Mouse (Mus musculus): Measurements from ENCODE around the gene Slit3. TPM values are rescaled to one million over a fixed set of nuclear protein-coding genes. Genes with fewer than 3 reads are reported as not detected.

Slit3 gene
- polyA plus RNA-seq, 1 experiment, result 6.4 TPM

DNA sequence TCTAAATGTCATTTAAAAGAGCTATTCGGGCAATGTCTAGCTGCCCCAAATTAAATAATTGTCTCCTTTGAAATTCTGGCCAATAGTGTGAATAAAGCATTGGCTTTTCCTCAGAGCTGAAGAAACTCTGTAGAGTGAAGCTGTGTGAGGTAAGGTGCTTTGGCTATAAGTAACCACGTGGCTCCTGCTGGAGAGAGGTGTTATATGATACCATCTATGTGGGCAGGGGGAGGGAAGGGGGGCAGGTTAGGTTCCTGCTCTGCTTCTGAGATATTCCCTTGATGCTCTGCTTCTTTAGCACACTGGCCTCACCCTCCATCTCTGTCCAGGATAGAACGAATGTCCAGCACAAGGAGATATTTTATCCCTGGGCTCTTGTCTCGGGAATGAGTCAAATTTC, 242.0 kb downstream of the Slit3 start:
- no peaks in the 10 kb centered on the region for H3K27me3 ChIP-seq (ENCODE audit: control insufficient read depth, insufficient read depth, low read length)
- no peak overlapping the region for H3K27ac ChIP-seq (ENCODE audit: control insufficient read depth, insufficient read depth, low read length)
- no peak for TF ChIP-seq CTCF (IDR thresholded peaks at IDR 0.05; ENCODE audit: borderline replicate concordance, control insufficient read depth, extremely low read depth, insufficient read depth, low read length, poor library complexity)
- no peaks in the 10 kb centered on the region for H3K36me3 ChIP-seq (ENCODE audit: control insufficient read depth, insufficient read depth, low read length)
- H3K4me1 ChIP-seq (replicated peaks; ENCODE audit: control insufficient read depth, insufficient read depth, low read length), result no peaks in the 10 kb centered on the region
- 72% methylated on average over 4 of the region's 4 CpGs for WGBS
- no peak for DNase-seq
- H3K4me3 ChIP-seq (ENCODE audit: control insufficient read depth, insufficient read depth, low read length), result no peak overlapping the region

DNA sequence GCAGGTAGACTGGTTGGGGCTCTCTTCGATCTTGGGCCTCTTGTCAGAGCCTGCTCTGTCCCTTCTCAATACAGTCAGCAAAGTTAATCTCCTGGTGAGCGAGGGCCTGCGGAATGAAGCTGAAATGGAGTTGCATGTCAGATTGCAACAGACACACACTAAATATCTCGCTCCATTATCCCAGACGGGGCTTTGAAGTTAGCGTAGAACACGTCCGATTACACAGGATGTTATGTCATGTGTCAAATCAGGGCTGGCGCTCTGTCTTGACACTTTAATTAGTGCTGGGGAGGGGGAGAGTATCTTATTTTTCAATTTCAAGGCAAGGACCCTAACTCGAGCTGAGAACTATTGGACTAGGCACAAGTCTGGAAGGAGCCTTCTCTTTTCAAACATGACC, 243.4 kb downstream of the Slit3 start:
- 91% methylated on average over 10 of the region's 10 CpGs for WGBS
- H3K4me1 ChIP-seq (replicated peaks; ENCODE audit: control insufficient read depth, insufficient read depth, low read length), result no peaks in the 10 kb centered on the region
- H3K36me3 ChIP-seq (ENCODE audit: control insufficient read depth, insufficient read depth, low read length), result no peaks in the 10 kb centered on the region
- no peak overlapping the region for H3K4me3 ChIP-seq (ENCODE audit: control insufficient read depth, insufficient read depth, low read length)
- H3K27ac ChIP-seq (ENCODE audit: control insufficient read depth, insufficient read depth, low read length), result no peak overlapping the region
- no peak for TF ChIP-seq POLR2A (IDR thresholded peaks at IDR 0.05; ENCODE audit: control insufficient read depth, extremely low read depth, insufficient read depth, low read length, poor library complexity)
- no peak for TF ChIP-seq CTCF (IDR thresholded peaks at IDR 0.05; ENCODE audit: borderline replicate concordance, control insufficient read depth, extremely low read depth, insufficient read depth, low read length, poor library complexity)
- no peak for DNase-seq
- H3K27me3 ChIP-seq (ENCODE audit: control insufficient read depth, insufficient read depth, low read length), result no peaks in the 10 kb centered on the region

DNA sequence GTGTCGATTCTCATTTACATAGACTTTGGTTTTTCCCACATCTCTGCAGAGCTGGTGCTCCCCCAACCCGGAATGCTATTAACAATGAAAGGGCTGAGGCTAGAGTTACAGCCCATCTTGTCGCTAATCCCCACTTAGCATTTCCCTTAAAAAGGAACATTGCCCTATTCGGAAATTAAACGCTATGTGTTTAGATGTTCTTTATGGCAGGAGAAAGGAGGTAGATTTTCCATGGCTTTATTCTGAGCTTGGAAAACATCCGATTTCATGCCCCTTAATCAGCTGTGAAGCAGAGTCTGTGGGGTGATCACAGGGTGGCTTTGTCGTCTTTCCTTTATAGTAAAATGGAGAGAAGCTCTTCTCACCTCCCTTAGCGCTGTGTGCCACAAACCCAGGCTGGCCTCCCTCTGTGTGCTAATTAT, 244.5 kb downstream of the Slit3 start:
- H3K36me3 ChIP-seq (ENCODE audit: control insufficient read depth, insufficient read depth, low read length), result no peaks in the 10 kb centered on the region
- DNase-seq, result no peak
- no peaks in the 10 kb centered on the region for H3K4me1 ChIP-seq (replicated peaks; ENCODE audit: control insufficient read depth, insufficient read depth, low read length)
- WGBS, result 51% methylated on average over 8 of the region's 8 CpGs
- no peak overlapping the region for H3K27ac ChIP-seq (ENCODE audit: control insufficient read depth, insufficient read depth, low read length)
- TF ChIP-seq POLR2A (IDR thresholded peaks at IDR 0.05; ENCODE audit: control insufficient read depth, extremely low read depth, insufficient read depth, low read length, poor library complexity), result no peak
- no peak for TF ChIP-seq CTCF (IDR thresholded peaks at IDR 0.05; ENCODE audit: borderline replicate concordance, control insufficient read depth, extremely low read depth, insufficient read depth, low read length, poor library complexity)
- H3K4me3 ChIP-seq (ENCODE audit: control insufficient read depth, insufficient read depth, low read length), result no peak overlapping the region
- H3K27me3 ChIP-seq (ENCODE audit: control insufficient read depth, insufficient read depth, low read length), result no peaks in the 10 kb centered on the region

DNA sequence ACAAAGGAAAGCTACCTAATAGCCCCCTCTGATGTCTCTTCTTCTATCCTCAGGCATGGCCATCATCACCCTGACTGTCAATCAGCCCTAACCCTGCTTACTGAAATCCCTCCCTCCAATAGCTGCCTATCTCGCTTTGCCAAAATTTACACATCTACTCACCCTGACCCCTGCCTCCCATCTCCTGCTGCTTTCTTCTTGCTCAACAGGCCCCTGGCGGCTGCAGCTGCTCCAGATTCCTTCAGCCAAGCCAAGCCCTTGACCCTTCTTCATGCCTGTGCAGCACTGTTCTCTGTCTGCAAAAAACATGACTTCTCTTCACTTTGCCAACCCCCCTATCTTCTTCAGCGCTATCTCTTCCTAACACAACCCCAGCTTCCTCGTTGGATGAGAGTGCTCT, 245.6 kb downstream of the Slit3 start:
- Histone ChIP-seq H3K27me3 (ENCODE audit: control insufficient read depth, insufficient read depth, low read length) (no peaks in the 10 kb centered on the region), H3K36me3 (ENCODE audit: control insufficient read depth, insufficient read depth, low read length) (no peaks in the 10 kb centered on the region), H3K4me3 (ENCODE audit: control insufficient read depth, insufficient read depth, low read length) (no peak overlapping the region), H3K27ac (ENCODE audit: control insufficient read depth, insufficient read depth, low read length) (no peak overlapping the region), H3K4me1 (replicated peaks; ENCODE audit: control insufficient read depth, insufficient read depth, low read length) (no peaks in the 10 kb centered on the region)
- no peak for DNase-seq
- TF ChIP-seq CTCF (IDR thresholded peaks at IDR 0.05; ENCODE audit: borderline replicate concordance, control insufficient read depth, extremely low read depth, insufficient read depth, low read length, poor library complexity) (no peak), POLR2A (IDR thresholded peaks at IDR 0.05; ENCODE audit: control insufficient read depth, extremely low read depth, insufficient read depth, low read length, poor library complexity) (no peak)
- WGBS, result 86% methylated on average over 4 of the region's 4 CpGs

DNA sequence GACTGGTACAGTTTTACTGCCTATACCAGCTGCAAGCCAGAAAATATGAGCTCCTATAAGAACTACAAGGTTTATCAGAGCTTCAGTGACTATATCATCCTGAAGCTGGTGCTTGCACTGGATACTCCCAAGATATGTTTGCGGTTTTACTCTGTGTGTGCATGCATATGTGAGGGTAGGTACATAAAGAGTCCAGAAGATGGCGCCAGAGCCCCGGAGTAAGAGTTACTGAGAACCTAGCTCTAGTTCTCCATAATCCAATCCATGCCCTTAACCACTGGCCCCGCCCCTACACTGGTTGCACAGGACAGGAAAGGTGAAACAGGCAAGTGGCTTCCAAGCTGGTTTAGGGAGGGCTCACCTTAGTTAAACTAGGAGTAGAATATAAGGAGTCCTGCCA, 246.2 kb downstream of the Slit3 start:
- H3K27ac ChIP-seq (ENCODE audit: control insufficient read depth, insufficient read depth, low read length), result no peak overlapping the region
- H3K36me3 ChIP-seq (ENCODE audit: control insufficient read depth, insufficient read depth, low read length), result no peaks in the 10 kb centered on the region
- no peaks in the 10 kb centered on the region for H3K4me1 ChIP-seq (replicated peaks; ENCODE audit: control insufficient read depth, insufficient read depth, low read length)
- no peak overlapping the region for H3K4me3 ChIP-seq (ENCODE audit: control insufficient read depth, insufficient read depth, low read length)
- DNase-seq, result no peak
- TF ChIP-seq POLR2A (IDR thresholded peaks at IDR 0.05; ENCODE audit: control insufficient read depth, extremely low read depth, insufficient read depth, low read length, poor library complexity) (no peak), CTCF (IDR thresholded peaks at IDR 0.05; ENCODE audit: borderline replicate concordance, control insufficient read depth, extremely low read depth, insufficient read depth, low read length, poor library complexity) (no peak)
- WGBS, result 94% methylated on average over 4 of the region's 4 CpGs
- no peaks in the 10 kb centered on the region for H3K27me3 ChIP-seq (ENCODE audit: control insufficient read depth, insufficient read depth, low read length)

DNA sequence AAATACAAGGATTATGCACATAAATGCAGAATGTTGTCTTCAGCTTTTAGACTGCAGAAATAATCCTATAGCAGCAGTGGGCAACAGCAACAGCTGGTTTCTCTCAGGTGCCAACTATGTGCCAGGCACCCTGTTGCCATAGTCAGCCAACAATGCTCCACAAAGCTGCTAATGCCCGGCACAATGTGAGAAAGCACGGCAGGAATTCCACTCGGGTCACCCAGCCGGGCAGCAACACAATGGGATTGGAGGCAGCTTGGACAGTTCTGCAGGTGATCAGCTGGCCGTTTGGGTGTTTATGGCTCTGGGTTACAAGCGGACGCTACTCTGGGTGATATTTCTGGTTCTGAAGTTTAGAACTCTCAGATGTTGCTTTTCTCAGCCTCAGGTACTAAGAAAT, 248.9 kb downstream of the Slit3 start:
- Histone ChIP-seq H3K27me3 (ENCODE audit: control insufficient read depth, insufficient read depth, low read length) (no peaks in the 10 kb centered on the region), H3K27ac (ENCODE audit: control insufficient read depth, insufficient read depth, low read length) (no peak overlapping the region), H3K4me3 (ENCODE audit: control insufficient read depth, insufficient read depth, low read length) (no peak overlapping the region), H3K36me3 (ENCODE audit: control insufficient read depth, insufficient read depth, low read length) (no peaks in the 10 kb centered on the region), H3K4me1 (replicated peaks; ENCODE audit: control insufficient read depth, insufficient read depth, low read length) (no peaks in the 10 kb centered on the region)
- no peak for TF ChIP-seq POLR2A (IDR thresholded peaks at IDR 0.05; ENCODE audit: control insufficient read depth, extremely low read depth, insufficient read depth, low read length, poor library complexity)
- TF ChIP-seq CTCF (IDR thresholded peaks at IDR 0.05; ENCODE audit: borderline replicate concordance, control insufficient read depth, extremely low read depth, insufficient read depth, low read length, poor library complexity), result no peak
- no peak for DNase-seq
- WGBS, result 62% methylated on average over 7 of the region's 7 CpGs

DNA sequence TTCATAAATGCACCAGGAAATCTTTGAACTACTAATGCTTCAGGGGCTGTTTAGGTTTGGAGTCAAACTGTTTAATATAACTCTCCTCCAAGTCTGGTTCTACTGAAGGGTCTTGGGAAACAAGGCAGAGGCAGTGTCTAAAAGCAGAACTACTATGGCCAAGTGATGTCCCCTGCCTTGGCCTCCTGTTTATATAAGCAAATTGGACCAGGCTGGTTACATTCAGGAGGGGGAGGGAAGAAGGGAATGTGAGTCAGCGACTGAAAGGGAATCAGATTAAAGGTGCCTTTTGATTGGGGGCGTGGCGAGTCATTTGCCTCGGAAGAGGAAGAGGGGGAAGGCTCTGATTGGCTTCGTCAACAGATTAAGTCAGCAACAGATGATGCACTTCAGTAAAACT, 249.7 kb downstream of the Slit3 start:
- Histone ChIP-seq H3K4me1 (replicated peaks; ENCODE audit: control insufficient read depth, insufficient read depth, low read length) (no peaks in the 10 kb centered on the region), H3K4me3 (ENCODE audit: control insufficient read depth, insufficient read depth, low read length) (no peak overlapping the region), H3K27me3 (ENCODE audit: control insufficient read depth, insufficient read depth, low read length) (no peaks in the 10 kb centered on the region), H3K36me3 (ENCODE audit: control insufficient read depth, insufficient read depth, low read length) (no peaks in the 10 kb centered on the region), H3K27ac (ENCODE audit: control insufficient read depth, insufficient read depth, low read length) (no peak overlapping the region)
- DNase-seq, result no peak
- TF ChIP-seq CTCF (IDR thresholded peaks at IDR 0.05; ENCODE audit: borderline replicate concordance, control insufficient read depth, extremely low read depth, insufficient read depth, low read length, poor library complexity) (no peak), POLR2A (IDR thresholded peaks at IDR 0.05; ENCODE audit: control insufficient read depth, extremely low read depth, insufficient read depth, low read length, poor library complexity) (no peak)
- 50% methylated on average over 5 of the region's 5 CpGs for WGBS

Measured in thymus, adult 2 months (tissue).